Mouse (Mus musculus): ENCODE data around the gene Kiss1. TPM values are rescaled to one million over a fixed set of nuclear protein-coding genes. Genes with fewer than 3 reads are reported as not detected.
"Not testable (repeated sequence)": the region's sequence is repeated elsewhere in the genome, so short reads cannot be mapped to it uniquely, and the experiment has no call there.

The Kiss1 gene
- polyA plus RNA-seq, 1 experiment from 2014 or later, result not detected

GRCm38 (mm10) chr1:133325951-133326350 lies 4.3 kb downstream of the Kiss1 start:
- no peak overlapping the region for H3K9ac ChIP-seq

GRCm38 (mm10) chr1:133327094-133327493 lies 5.4 kb downstream of the Kiss1 start:
- Histone ChIP-seq H3K9me3 (no peaks in the 10 kb centered on the region), H3K4me3 (replicated peaks) (no peak overlapping the region), H3K4me1 (replicated peaks) (peaks cover 8% of the 10 kb centered on the region), H3K27ac (no peak overlapping the region), H3K27me3 (replicated peaks) (peaks cover 5% of the 10 kb centered on the region), H3K4me2 (replicated peaks) (no peak overlapping the region), H3K9ac (no peak overlapping the region), H3K36me3 (no peaks in the 10 kb centered on the region)
- ATAC-seq, result no peak
- WGBS, result 61% methylated on average over 5 of the region's 5 CpGs

More at GRCm38 (mm10) chr1:133325951-133326350, 4.3 kb downstream of the Kiss1 start:
- Histone ChIP-seq H3K27ac (no peak overlapping the region), H3K36me3 (no peaks in the 10 kb centered on the region), H3K4me3 (replicated peaks) (no peak overlapping the region), H3K4me2 (replicated peaks) (no peak overlapping the region), H3K27me3 (replicated peaks) (peaks cover 5% of the 10 kb centered on the region), H3K4me1 (replicated peaks) (peaks cover 8% of the 10 kb centered on the region), H3K9me3 (no peaks in the 10 kb centered on the region)
- 87% methylated on average over 8 of the region's 8 CpGs for WGBS
- no peak for ATAC-seq

- Histone ChIP-seq H3K4me2 (replicated peaks) (no peak overlapping the region), H3K27ac (no peak overlapping the region), H3K36me3 (no peaks in the 10 kb centered on the region), H3K9me3 (no peaks in the 10 kb centered on the region), H3K4me3 (replicated peaks) (no peak overlapping the region), H3K9ac (no peak overlapping the region), H3K4me1 (replicated peaks) (peaks cover 8% of the 10 kb centered on the region), H3K27me3 (replicated peaks) (peaks cover 5% of the 10 kb centered on the region)
- ATAC-seq, result no peak
- WGBS, result 73% methylated on average over 6 of the region's 6 CpGs
Observed at GRCm38 (mm10) chr1:133328299-133328795, 6.7 kb downstream of the Kiss1 start.

GRCm38 (mm10) chr1:133328896-133329637 lies 7.4 kb downstream of the Kiss1 start:
- 7% methylated on average over 34 of the region's 34 CpGs for WGBS
- H3K9me3 ChIP-seq, result no peaks in the 10 kb centered on the region
- H3K27me3 ChIP-seq (replicated peaks), result peaks cover 5% of the 10 kb centered on the region
- H3K4me2 ChIP-seq (replicated peaks), result peak overlapping the region; percentile 79
- ATAC-seq, result peak; percentile 47
- peak overlapping the region; percentile 42 for H3K9ac ChIP-seq
- H3K36me3 ChIP-seq, result no peaks in the 10 kb centered on the region
- H3K4me3 ChIP-seq (replicated peaks), result peak overlapping the region; percentile 29
- no peak overlapping the region for H3K27ac ChIP-seq
- H3K4me1 ChIP-seq (replicated peaks), result peaks cover 8% of the 10 kb centered on the region

- WGBS, result 24% methylated on average over 7 of the region's 7 CpGs
- H3K9ac ChIP-seq, result peak overlapping the region; percentile 42
Observed at GRCm38 (mm10) chr1:133329638-133329964, 7.9 kb downstream of the Kiss1 start.

GRCm38 (mm10) chr1:133331142-133331541 lies 9.5 kb downstream of the Kiss1 start:
- Histone ChIP-seq H3K9ac (no peak overlapping the region), H3K27ac (no peak overlapping the region), H3K4me1 (replicated peaks) (peaks cover 8% of the 10 kb centered on the region), H3K27me3 (replicated peaks) (peaks cover 5% of the 10 kb centered on the region), H3K4me2 (replicated peaks) (no peak overlapping the region), H3K4me3 (replicated peaks) (no peak overlapping the region), H3K36me3 (no peaks in the 10 kb centered on the region), H3K9me3 (no peaks in the 10 kb centered on the region)
- no peak for ATAC-seq
- 72% methylated on average over 3 of the region's 3 CpGs for WGBS

More at GRCm38 (mm10) chr1:133329638-133329964, 7.9 kb downstream of the Kiss1 start:
- Histone ChIP-seq H3K4me2 (replicated peaks) (peak overlapping the region; percentile 79), H3K27me3 (replicated peaks) (peaks cover 5% of the 10 kb centered on the region), H3K4me3 (replicated peaks) (peak overlapping the region; percentile 29), H3K4me1 (replicated peaks) (peaks cover 8% of the 10 kb centered on the region), H3K36me3 (no peaks in the 10 kb centered on the region), H3K27ac (no peak overlapping the region), H3K9me3 (no peaks in the 10 kb centered on the region)
- ATAC-seq, result no peak

GRCm38 (mm10) chr1:133332656-133333430 lies 11.2 kb downstream of the Kiss1 start:
- H3K4me2 ChIP-seq (replicated peaks), result no peak overlapping the region
- H3K4me3 ChIP-seq (replicated peaks), result no peak overlapping the region
- WGBS, result 91% methylated on average over 11 of the region's 11 CpGs
- no peak overlapping the region for H3K9ac ChIP-seq
- no peaks in the 10 kb centered on the region for H3K36me3 ChIP-seq
- H3K27ac ChIP-seq, result no peak overlapping the region
- no peak for ATAC-seq
- peaks cover 8% of the 10 kb centered on the region for H3K4me1 ChIP-seq (replicated peaks)
- H3K9me3 ChIP-seq, result no peaks in the 10 kb centered on the region
- peaks cover 5% of the 10 kb centered on the region for H3K27me3 ChIP-seq (replicated peaks)

- Histone ChIP-seq H3K27me3 (replicated peaks) (peaks cover 5% of the 10 kb centered on the region), H3K36me3 (no peaks in the 10 kb centered on the region), H3K27ac (no peak overlapping the region), H3K4me3 (replicated peaks) (no peak overlapping the region), H3K9me3 (no peaks in the 10 kb centered on the region), H3K9ac (no peak overlapping the region), H3K4me1 (replicated peaks) (peaks cover 8% of the 10 kb centered on the region), H3K4me2 (replicated peaks) (no peak overlapping the region)
- ATAC-seq, result no peak
- WGBS, result 78% methylated on average over 6 of the region's 6 CpGs
Observed at GRCm38 (mm10) chr1:133333937-133334336, 12.3 kb downstream of the Kiss1 start.

GRCm38 (mm10) chr1:133340403-133340802 lies 18.7 kb downstream of the Kiss1 start:
- ATAC-seq; H3K9me3 ChIP-seq; H3K4me2 ChIP-seq (replicated peaks); H3K27ac ChIP-seq; H3K27me3 ChIP-seq (replicated peaks); H3K4me3 ChIP-seq (replicated peaks); H3K9ac ChIP-seq; H3K4me1 ChIP-seq (replicated peaks); H3K36me3 ChIP-seq: not testable (repeated sequence)
- 63% methylated on average over 1 of the region's 1 CpGs for WGBS

- peak; percentile 46 for ATAC-seq
- Histone ChIP-seq H3K4me3 (replicated peaks) (no peak overlapping the region), H3K4me2 (replicated peaks) (no peak overlapping the region), H3K27ac (no peak overlapping the region), H3K9me3 (no peaks in the 10 kb centered on the region), H3K27me3 (replicated peaks) (no peaks in the 10 kb centered on the region), H3K4me1 (replicated peaks) (peaks cover 8% of the 10 kb centered on the region; the same call in 1 of the 2 replicates), H3K9ac (no peak overlapping the region), H3K36me3 (no peaks in the 10 kb centered on the region)
- WGBS, result 88% methylated on average over 2 of the region's 2 CpGs
Observed at GRCm38 (mm10) chr1:133344357-133344756, 22.7 kb downstream of the Kiss1 start.

- Histone ChIP-seq H3K4me1 (replicated peaks) (peaks cover 8% of the 10 kb centered on the region; the same call in 1 of the 2 replicates), H3K27ac (no peak overlapping the region), H3K9me3 (no peaks in the 10 kb centered on the region), H3K4me2 (replicated peaks) (no peak overlapping the region), H3K27me3 (replicated peaks) (no peaks in the 10 kb centered on the region), H3K4me3 (replicated peaks) (no peak overlapping the region), H3K9ac (no peak overlapping the region), H3K36me3 (no peaks in the 10 kb centered on the region)
- 78% methylated on average over 9 of the region's 9 CpGs for WGBS
- no peak for ATAC-seq
Observed at GRCm38 (mm10) chr1:133346531-133346930, 24.9 kb downstream of the Kiss1 start.

GRCm38 (mm10) chr1:133347226-133347625 lies 25.6 kb downstream of the Kiss1 start:
- Histone ChIP-seq H3K4me1 (replicated peaks) (peaks cover 8% of the 10 kb centered on the region; the same call in 1 of the 2 replicates), H3K4me3 (replicated peaks) (no peak overlapping the region), H3K4me2 (replicated peaks) (no peak overlapping the region), H3K9ac (no peak overlapping the region), H3K27ac (no peak overlapping the region), H3K9me3 (no peaks in the 10 kb centered on the region), H3K36me3 (no peaks in the 10 kb centered on the region), H3K27me3 (replicated peaks) (no peaks in the 10 kb centered on the region)
- ATAC-seq, result 0 out of 2 replicates have a peak, but pooled peaks have one; percentile 15
- WGBS, result 61% methylated on average over 3 of the region's 3 CpGs

Data from intestine, embryonic 15.5 days (tissue).